Comparison of ENCODE assay signal across 8 mouse cellular contexts in the genomic region with DNA sequence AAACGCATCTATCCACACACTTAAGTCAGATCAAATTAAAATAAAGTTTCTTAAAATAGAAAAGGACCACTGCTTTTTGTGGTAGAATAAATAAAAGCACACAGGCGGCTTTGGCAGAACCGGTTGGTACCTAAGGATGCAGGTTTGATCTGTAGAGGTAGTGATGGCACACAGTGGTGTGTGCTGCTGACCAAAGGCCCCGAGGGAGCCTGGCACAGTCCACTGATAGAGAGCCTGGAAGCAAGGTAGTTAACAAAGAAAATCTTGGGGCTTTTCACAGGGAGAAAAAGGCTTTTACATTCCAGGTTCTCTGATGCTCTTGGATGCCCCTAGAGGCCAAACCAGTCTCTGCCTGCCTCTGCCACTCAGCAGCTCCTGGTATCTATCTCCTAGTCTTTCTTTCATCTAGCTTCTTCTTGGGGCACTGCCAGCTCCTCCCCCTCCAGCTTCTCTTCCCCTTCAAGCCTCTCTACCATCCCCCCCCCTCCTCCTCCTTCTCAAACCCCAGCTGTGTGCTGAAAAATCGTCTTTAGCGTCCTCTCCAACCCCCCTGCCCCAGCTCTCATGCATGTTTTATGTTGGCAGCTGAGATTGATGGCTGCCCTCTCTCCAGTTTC.
DNase-seq lines count a peak whose midpoint lies in the region; ATAC-seq and TF ChIP-seq lines count a peak whose summit lies in the region.

No protein-coding gene starts in this region.

- no peaks in the 10 kb centered on the region for H3K36me3 ChIP-seq in G1E (replicated peaks)
- H3K36me3 ChIP-seq in kidney, postnatal 0 days (ENCODE audit: insufficient read depth, low read length) = no peaks in the 10 kb centered on the region

- 40% methylated on average over 6 of the region's 6 CpGs for WGBS in kidney, postnatal 0 days
- 31% methylated on average over 6 of the region's 6 CpGs for WGBS in olfactory bulb, adult 2 months

- H3K9ac ChIP-seq in kidney, postnatal 0 days (ENCODE audit: low read depth, low read length) = no peak overlapping the region

- no peak overlapping the region for H3K27ac ChIP-seq in kidney, postnatal 0 days
- H3K27ac ChIP-seq in olfactory bulb, adult 2 months (ENCODE audit: insufficient read depth, low read depth, low read length) = no peak overlapping the region

- no peaks in the 10 kb centered on the region for H3K9me3 ChIP-seq in G1E (replicated peaks)
- H3K9me3 ChIP-seq in kidney, postnatal 0 days (replicated peaks; ENCODE audit: low read length) = no peaks in the 10 kb centered on the region

- peaks cover 6% of the 10 kb centered on the region for H3K27me3 ChIP-seq in G1E (ENCODE audit: insufficient read depth, low read length)
- no peaks in the 10 kb centered on the region for H3K27me3 ChIP-seq in kidney, postnatal 0 days (ENCODE audit: insufficient read depth, low read length)

- peak; percentile 67 for TF ChIP-seq CTCF in G1E (IDR thresholded peaks at IDR 0.05; ENCODE audit: low read depth, low read length)
- TF ChIP-seq CTCF in kidney, postnatal 0 days (IDR thresholded peaks at IDR 0.05; ENCODE audit: low read depth) = peak; percentile 81
- peak; percentile 23; the same call in 1 of the 2 replicates for TF ChIP-seq CTCF in olfactory bulb, adult 2 months (IDR thresholded peaks at IDR 0.05; ENCODE audit: insufficient read depth, low read depth, low read length)

- ATAC-seq in G1E (ENCODE audit: extremely low read depth, insufficient number of reproducible peaks, low FRiP score, poor library complexity, severe bottlenecking) = no peak
- 0 out of 2 replicates have a peak, but pooled peaks have one; percentile 48 for ATAC-seq in kidney, postnatal 0 days (replicated peaks; ENCODE audit: low FRiP score, low read depth)

- H3K4me1 ChIP-seq in G1E (ENCODE audit: insufficient read depth, low read depth, low read length) = peaks cover 36% of the 10 kb centered on the region
- H3K4me1 ChIP-seq in kidney, postnatal 0 days (replicated peaks; ENCODE audit: insufficient read depth, low read length) = no peaks in the 10 kb centered on the region
- H3K4me1 ChIP-seq in olfactory bulb, adult 2 months (ENCODE audit: control insufficient read depth, insufficient read depth, low read length) = peaks cover 16% of the 10 kb centered on the region

- no peak overlapping the region for H3K4me3 ChIP-seq in G1E (ENCODE audit: low read depth, low read length)
- H3K4me3 ChIP-seq in kidney, postnatal 0 days (replicated peaks; ENCODE audit: low read depth, low read length) = no peak overlapping the region
- no peak overlapping the region for H3K4me3 ChIP-seq in olfactory bulb, adult 2 months (ENCODE audit: insufficient read depth, low read depth, low read length)

- DNase-seq in A20 (ENCODE audit: low read depth, low spot score) (peak; percentile 30), G1E (ENCODE audit: low spot score) (no peak)
- DNase-seq in cerebellum, adult 9-10 months = peak; percentile 84
- DNase-seq in frontal cortex, adult 2 months (ENCODE audit: extremely low spot score in 1 of 2, low spot score in 1 of 2) = peak; percentile 57 to 90
- peak; percentile 85 for DNase-seq in kidney, postnatal 0 days (ENCODE audit: low spot score)
- DNase-seq in lung, adult 18-20 months = peak; percentile 33 to 50
- DNase-seq in Muller cell, postnatal 12 days (ENCODE audit: inconsistent ontology term) = no peak

- H3K4me2 ChIP-seq in kidney, postnatal 0 days (ENCODE audit: low read length) = no peak overlapping the region

- TF ChIP-seq POLR2A in olfactory bulb, adult 2 months (IDR thresholded peaks at IDR 0.05; ENCODE audit: insufficient read depth, low read depth, low read length) = no peak

Comparison
In these comparisons a context has a peak if more than half of its experiments do, and no peak if none do; other contexts are left out.
1. DNase-seq: peak in A20 (single experiment), cerebellum, adult 9-10 months (single experiment), frontal cortex, adult 2 months (2 of 2), kidney, postnatal 0 days (single experiment) and lung, adult 18-20 months (2 of 2); none in G1E (single experiment) and Muller cell, postnatal 12 days (single experiment).
2. CTCF ChIP-seq: peak in every context shown above with its lines; median percentile 81 in kidney, postnatal 0 days; 67 in G1E; 23 in olfactory bulb, adult 2 months.